Mouse (Mus musculus): ENCODE measurements around the gene Gm10563. TPM values are rescaled to one million over a fixed set of nuclear protein-coding genes. Genes with fewer than 3 reads are reported as not detected.
"Not testable (repeated sequence)": the region's sequence is repeated elsewhere in the genome, so short reads cannot be mapped to it uniquely, and the experiment has no call there.

Gm10563 gene
- polyA plus RNA-seq, 1 experiment from 2014 or later, result not detected

GRCm38 (mm10) chr4:155580420-155580819 lies 64.8 kb downstream of the Gm10563 start:
- DNase-seq (ENCODE audit: low spot score), result peak; percentile 56
- whole genome bisulfite sequencing, result 30% methylated on average over 1 of the region's 1 CpGs

DNA sequence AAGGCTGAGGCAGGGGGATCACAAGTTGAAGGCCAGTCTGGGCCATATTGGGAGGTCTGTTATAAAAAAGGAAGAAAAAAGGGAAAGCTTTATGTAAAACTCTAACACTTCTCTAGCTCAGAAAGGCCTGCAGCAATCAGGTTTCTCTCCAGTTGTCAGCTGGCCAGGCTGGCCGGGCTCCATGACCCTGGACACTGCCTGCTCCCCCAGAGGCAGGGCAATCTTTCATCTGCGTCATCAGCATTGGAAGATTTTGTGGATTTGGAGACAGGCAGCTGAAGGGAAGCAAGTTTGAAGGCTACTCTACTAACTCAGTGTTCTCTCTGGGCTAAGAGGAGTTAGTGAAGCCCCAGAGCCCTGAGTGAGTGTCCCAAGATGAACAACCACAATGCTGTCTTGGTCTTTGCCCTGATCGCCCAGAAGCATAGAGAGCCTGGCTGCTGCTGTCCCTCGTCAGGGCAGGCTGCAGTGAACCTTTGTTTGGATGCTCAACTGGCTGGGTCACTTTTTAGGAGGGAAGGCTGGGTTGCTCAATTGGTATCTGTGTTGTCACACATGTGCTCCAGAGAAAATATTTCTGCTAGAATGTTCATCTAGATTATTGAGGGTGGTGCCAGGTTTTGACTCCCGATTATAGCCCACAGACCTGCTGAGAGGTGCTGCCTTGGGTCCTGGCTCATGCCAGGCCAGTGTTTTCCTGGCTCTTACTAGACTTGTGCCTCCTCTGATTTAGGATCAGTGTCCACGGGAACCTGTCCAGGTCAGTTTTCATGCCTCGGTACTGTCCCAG lies 66.7 kb downstream of the Gm10563 start:
- H3K9me3 ChIP-seq, result no peaks in the 10 kb centered on the region
- H3K4me1 ChIP-seq, result no peaks in the 10 kb centered on the region
- H3K27me3 ChIP-seq (replicated peaks; ENCODE audit: low read depth, poor library complexity, severe bottlenecking), result no peaks in the 10 kb centered on the region
- no peak overlapping the region for H3K4me3 ChIP-seq
- no peak overlapping the region for H3K27ac ChIP-seq (replicated peaks)
- DNase-seq (ENCODE audit: low spot score), result no peak
- peaks cover 78% of the 10 kb centered on the region for H3K36me3 ChIP-seq (replicated peaks)
- 87% methylated on average over 7 of the region's 7 CpGs for WGBS

More at GRCm38 (mm10) chr4:155580420-155580819, 64.8 kb downstream of the Gm10563 start:
- no peaks in the 10 kb centered on the region for H3K9me3 ChIP-seq
- no peaks in the 10 kb centered on the region for H3K27me3 ChIP-seq (replicated peaks; ENCODE audit: low read depth, poor library complexity, severe bottlenecking)
- no peak overlapping the region for H3K27ac ChIP-seq (replicated peaks)
- no peaks in the 10 kb centered on the region for H3K4me1 ChIP-seq
- no peak overlapping the region for H3K4me3 ChIP-seq
- peaks cover 93% of the 10 kb centered on the region for H3K36me3 ChIP-seq (replicated peaks)

DNA sequence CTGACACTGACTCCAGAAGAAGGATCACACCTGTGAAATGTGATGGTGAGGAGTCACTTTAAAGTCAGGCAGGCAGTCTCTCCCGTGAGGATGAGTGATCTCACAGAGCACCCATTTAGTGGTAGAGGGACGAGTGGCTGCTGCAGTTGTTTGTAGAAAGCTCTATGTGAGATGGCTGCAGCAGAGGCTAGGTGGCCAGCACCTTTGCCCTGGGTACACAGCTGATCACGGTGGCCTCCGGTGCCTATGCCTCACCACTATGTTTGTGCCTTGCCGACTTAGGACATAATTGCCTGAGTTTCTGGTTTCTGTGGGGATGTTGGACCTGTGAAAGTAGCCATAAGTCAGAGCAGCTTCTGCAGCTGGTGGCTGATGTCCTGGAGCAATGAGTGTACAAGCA lies 67.5 kb downstream of the Gm10563 start:
- Histone ChIP-seq H3K36me3 (replicated peaks) (peaks cover 73% of the 10 kb centered on the region), H3K4me1 (no peaks in the 10 kb centered on the region), H3K27ac (replicated peaks) (no peak overlapping the region), H3K27me3 (replicated peaks; ENCODE audit: low read depth, poor library complexity, severe bottlenecking) (no peaks in the 10 kb centered on the region), H3K4me3 (no peak overlapping the region), H3K9me3 (no peaks in the 10 kb centered on the region)
- WGBS, result 89% methylated on average over 5 of the region's 5 CpGs
- no peak for DNase-seq (ENCODE audit: low spot score)

GRCm38 (mm10) chr4:155577132-155577531 lies 68.1 kb downstream of the Gm10563 start:
- H3K36me3 ChIP-seq (replicated peaks), result peaks cover 67% of the 10 kb centered on the region
- no peak overlapping the region for H3K4me3 ChIP-seq
- 94% methylated on average over 9 of the region's 9 CpGs for WGBS
- H3K4me1 ChIP-seq, result no peaks in the 10 kb centered on the region
- H3K9me3 ChIP-seq, result no peaks in the 10 kb centered on the region
- DNase-seq (ENCODE audit: low spot score), result no peak
- no peaks in the 10 kb centered on the region for H3K27me3 ChIP-seq (replicated peaks; ENCODE audit: low read depth, poor library complexity, severe bottlenecking)
- H3K27ac ChIP-seq (replicated peaks), result no peak overlapping the region

- WGBS, result 89% methylated on average over 8 of the region's 8 CpGs
- Histone ChIP-seq H3K4me3 (no peak overlapping the region), H3K27me3 (replicated peaks; ENCODE audit: low read depth, poor library complexity, severe bottlenecking) (no peaks in the 10 kb centered on the region), H3K36me3 (replicated peaks) (peaks cover 55% of the 10 kb centered on the region), H3K9me3 (no peaks in the 10 kb centered on the region), H3K27ac (replicated peaks) (no peak overlapping the region), H3K4me1 (peaks cover 7% of the 10 kb centered on the region; the same call in 1 of the 2 replicates)
- DNase-seq (ENCODE audit: low spot score), result no peak
Measured at GRCm38 (mm10) chr4:155575521-155575920, 69.7 kb downstream of the Gm10563 start.

- Histone ChIP-seq H3K9me3 (no peaks in the 10 kb centered on the region), H3K27me3 (replicated peaks; ENCODE audit: low read depth, poor library complexity, severe bottlenecking) (no peaks in the 10 kb centered on the region), H3K27ac (replicated peaks) (no peak overlapping the region), H3K4me1 (peaks cover 7% of the 10 kb centered on the region; the same call in 1 of the 2 replicates), H3K36me3 (replicated peaks) (peaks cover 49% of the 10 kb centered on the region), H3K4me3 (no peak overlapping the region)
- WGBS, result 91% methylated on average over 11 of the region's 11 CpGs
- no peak for DNase-seq (ENCODE audit: low spot score)
Measured at GRCm38 (mm10) chr4:155574931-155575330, 70.3 kb downstream of the Gm10563 start.

GRCm38 (mm10) chr4:155573876-155574275 lies 71.3 kb downstream of the Gm10563 start:
- Histone ChIP-seq H3K9me3 (no peaks in the 10 kb centered on the region), H3K4me3 (no peak overlapping the region), H3K27me3 (replicated peaks; ENCODE audit: low read depth, poor library complexity, severe bottlenecking) (no peaks in the 10 kb centered on the region), H3K4me1 (peaks cover 7% of the 10 kb centered on the region; the same call in 1 of the 2 replicates), H3K27ac (replicated peaks) (no peak overlapping the region), H3K36me3 (replicated peaks) (peaks cover 39% of the 10 kb centered on the region)
- WGBS, result 93% methylated on average over 9 of the region's 9 CpGs
- DNase-seq (ENCODE audit: low spot score), result no peak

DNA sequence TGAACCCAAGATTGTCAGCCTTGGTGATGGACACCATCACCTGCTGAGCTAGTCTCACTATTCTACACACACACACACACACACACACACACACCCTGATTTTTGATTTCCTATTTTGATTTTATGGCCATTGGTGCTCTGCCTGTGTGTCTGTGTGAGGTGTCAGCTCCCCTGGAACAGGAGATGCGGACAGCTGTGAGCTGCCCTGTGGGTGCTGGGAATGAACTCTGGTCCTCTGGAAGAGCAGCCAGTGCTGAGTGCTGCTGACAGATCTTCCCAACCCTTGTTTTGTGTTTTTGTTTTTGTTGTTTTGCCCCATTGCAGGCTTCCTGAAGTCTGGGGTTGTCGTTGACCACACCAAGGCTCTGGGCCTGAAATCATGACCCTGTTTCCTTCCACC lies 72.1 kb downstream of the Gm10563 start:
- H3K4me1 ChIP-seq, result peaks cover 7% of the 10 kb centered on the region; the same call in 1 of the 2 replicates
- no peaks in the 10 kb centered on the region for H3K27me3 ChIP-seq (replicated peaks; ENCODE audit: low read depth, poor library complexity, severe bottlenecking)
- H3K4me3 ChIP-seq, result no peak overlapping the region
- no peak for DNase-seq (ENCODE audit: low spot score)
- 96% methylated on average over 2 of the region's 2 CpGs for WGBS
- H3K9me3 ChIP-seq, result no peaks in the 10 kb centered on the region
- H3K27ac ChIP-seq (replicated peaks), result no peak overlapping the region
- H3K36me3 ChIP-seq (replicated peaks), result peaks cover 32% of the 10 kb centered on the region

DNA sequence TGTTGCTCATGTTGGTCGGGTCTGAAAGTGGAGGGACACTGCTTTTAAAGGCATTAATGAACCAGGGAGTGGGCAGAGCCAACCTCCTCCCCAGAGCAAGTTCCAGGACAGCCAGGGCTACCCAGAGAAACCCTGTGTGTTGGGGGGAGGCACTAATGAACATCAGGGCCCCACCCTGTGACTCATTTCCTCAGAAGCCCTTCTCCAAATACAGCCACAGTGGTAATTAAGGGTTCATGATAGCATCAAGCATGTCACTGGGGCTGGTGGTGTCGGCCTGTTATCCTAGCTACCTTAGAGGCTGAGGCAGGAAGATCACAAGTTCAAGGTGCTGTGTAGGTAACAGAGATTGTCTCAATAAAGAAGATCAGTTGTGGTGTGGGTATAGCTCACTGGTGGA lies 73.8 kb downstream of the Gm10563 start:
- no peak overlapping the region for H3K4me3 ChIP-seq
- 86% methylated on average over 2 of the region's 2 CpGs for WGBS
- no peaks in the 10 kb centered on the region for H3K9me3 ChIP-seq
- peaks cover 7% of the 10 kb centered on the region; the same call in 1 of the 2 replicates for H3K4me1 ChIP-seq
- no peak for DNase-seq (ENCODE audit: low spot score)
- no peak overlapping the region for H3K27ac ChIP-seq (replicated peaks)
- no peaks in the 10 kb centered on the region for H3K27me3 ChIP-seq (replicated peaks; ENCODE audit: low read depth, poor library complexity, severe bottlenecking)
- peaks cover 14% of the 10 kb centered on the region for H3K36me3 ChIP-seq (replicated peaks)

- H3K4me1 ChIP-seq, result peaks cover 14% of the 10 kb centered on the region
- WGBS, result 94% methylated on average over 11 of the region's 11 CpGs
- H3K4me3 ChIP-seq; H3K9me3 ChIP-seq; DNase-seq (ENCODE audit: low spot score); H3K36me3 ChIP-seq (replicated peaks); H3K27ac ChIP-seq (replicated peaks); H3K27me3 ChIP-seq (replicated peaks; ENCODE audit: low read depth, poor library complexity, severe bottlenecking): not testable (repeated sequence)
Measured at GRCm38 (mm10) chr4:155570315-155570714, 74.9 kb downstream of the Gm10563 start.

DNA sequence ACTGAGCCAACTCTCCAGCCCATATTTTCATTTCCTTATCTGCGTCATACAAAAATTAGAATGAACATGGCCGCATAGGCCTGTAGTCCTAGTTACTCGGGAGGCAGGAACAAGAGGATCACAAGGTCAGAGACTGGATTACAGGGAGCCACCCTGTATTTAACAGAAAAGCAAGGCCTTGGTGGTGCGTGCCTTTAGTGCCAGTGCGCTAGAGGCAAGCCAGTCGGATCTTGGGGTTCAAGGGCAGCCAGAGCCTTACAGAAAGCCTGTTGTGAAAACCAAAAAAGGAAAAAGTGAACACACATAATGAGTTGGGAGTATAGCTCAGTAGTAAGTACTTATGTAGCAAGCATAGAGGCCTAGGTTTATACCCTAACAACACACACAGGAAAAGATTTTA lies 75.4 kb downstream of the Gm10563 start:
- no peak overlapping the region for H3K4me3 ChIP-seq
- no peaks in the 10 kb centered on the region for H3K9me3 ChIP-seq
- no peaks in the 10 kb centered on the region for H3K27me3 ChIP-seq (replicated peaks; ENCODE audit: low read depth, poor library complexity, severe bottlenecking)
- H3K36me3 ChIP-seq (replicated peaks), result 0 out of 2 replicates have a peak, but pooled peaks cover 3% of the 10 kb centered on the region
- no peak for DNase-seq (ENCODE audit: low spot score)
- WGBS, result 94% methylated on average over 6 of the region's 6 CpGs
- no peak overlapping the region for H3K27ac ChIP-seq (replicated peaks)
- peaks cover 19% of the 10 kb centered on the region for H3K4me1 ChIP-seq

DNA sequence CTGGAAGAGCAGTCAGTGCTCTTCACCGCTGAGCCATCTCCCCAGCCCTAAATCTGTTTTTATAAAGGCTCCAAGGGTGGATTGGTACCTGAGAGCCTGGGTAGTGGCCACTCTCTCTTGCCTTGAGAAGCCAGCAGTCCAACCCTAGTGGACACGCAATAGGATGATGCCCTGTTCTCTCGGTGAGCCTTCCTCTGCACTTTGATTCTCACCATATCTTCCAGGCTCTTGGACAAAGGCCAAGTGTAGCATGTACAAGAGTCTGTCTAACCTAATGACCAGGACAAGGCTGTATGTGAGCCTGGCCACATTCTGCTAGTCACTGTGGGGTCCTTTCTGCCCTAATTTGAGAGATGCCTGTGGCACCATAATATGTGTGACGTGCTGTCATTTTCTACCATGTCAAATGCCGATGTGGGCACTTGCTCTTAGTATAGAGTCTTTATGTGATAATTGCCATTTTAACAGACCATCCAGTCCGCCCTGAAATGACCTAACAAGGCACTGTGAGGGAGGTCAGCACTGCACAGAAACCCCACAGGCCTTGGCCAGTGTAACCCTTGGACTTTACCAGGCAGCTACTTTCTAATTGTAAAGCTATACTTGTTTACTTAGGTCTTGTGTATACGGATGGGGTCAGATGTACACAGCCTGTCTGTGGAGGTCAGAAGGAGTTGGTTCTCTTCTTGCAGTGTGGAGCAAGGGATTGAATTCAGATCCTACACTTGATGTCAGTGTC lies 76.4 kb downstream of the Gm10563 start:
- Histone ChIP-seq H3K36me3 (replicated peaks) (0 out of 2 replicates have a peak, but pooled peaks cover 3% of the 10 kb centered on the region), H3K4me3 (no peak overlapping the region), H3K4me1 (peaks cover 26% of the 10 kb centered on the region), H3K27ac (replicated peaks) (no peak overlapping the region), H3K9me3 (no peaks in the 10 kb centered on the region), H3K27me3 (replicated peaks; ENCODE audit: low read depth, poor library complexity, severe bottlenecking) (no peaks in the 10 kb centered on the region)
- no peak for DNase-seq (ENCODE audit: low spot score)
- WGBS, result 91% methylated on average over 7 of the region's 7 CpGs

GRCm38 (mm10) chr4:155568170-155568569 lies 77.0 kb downstream of the Gm10563 start:
- DNase-seq (ENCODE audit: low spot score), result no peak
- Histone ChIP-seq H3K27me3 (replicated peaks; ENCODE audit: low read depth, poor library complexity, severe bottlenecking) (no peaks in the 10 kb centered on the region), H3K9me3 (no peaks in the 10 kb centered on the region), H3K4me3 (no peak overlapping the region), H3K27ac (replicated peaks) (no peak overlapping the region), H3K4me1 (peaks cover 31% of the 10 kb centered on the region), H3K36me3 (replicated peaks) (no peaks in the 10 kb centered on the region)
- WGBS, result 42% methylated on average over 2 of the region's 2 CpGs

All from embryonic facial prominence, embryonic 10.5 days (tissue).